ENCODE assay signal across 8 mouse cellular contexts in genomic region chr7:18910241-18910831, GRCm38 (mm10). TPM values are rescaled to one million over a fixed set of nuclear protein-coding genes. Genes with fewer than 3 reads are reported as not detected.
DNase-seq lines count a peak whose midpoint lies in the region; ATAC-seq and TF ChIP-seq lines count a peak whose summit lies in the region.

Gene Ccdc61, minus strand, starts transcription at chr7:18910415.

- intact Hi-C loops in heart, adult 2 months (cut with DNase I), result no loop called here

- peak; percentile 98 for DNase-seq in 3T3-L1 (ENCODE audit: low read depth, low spot score)
- peak; percentile 84 to 94 for DNase-seq in adrenal gland, postnatal 4 days (ENCODE audit: low spot score in 2 of 2)
- peak; percentile 99 for DNase-seq in embryonic facial prominence, embryonic 14.5 days (ENCODE audit: low spot score)
- peak; percentile 96 to 97 for DNase-seq in heart, adult 2 months
- peak; percentile 98 to 99 for DNase-seq in kidney, adult 8-10 months
- DNase-seq in spleen, postnatal 10 days (ENCODE audit: low spot score in 2 of 2), result peak; percentile 95 to 96

- 0 out of 2 replicates have a peak, but pooled peaks cover 3% of the 10 kb centered on the region for H3K36me3 ChIP-seq in embryonic facial prominence, embryonic 14.5 days (ENCODE audit: control insufficient read depth, insufficient read depth, low read length)
- H3K36me3 ChIP-seq in heart, adult 2 months (ENCODE audit: control insufficient read depth, insufficient read depth, low read length), result no peaks in the 10 kb centered on the region
- peaks cover 5% of the 10 kb centered on the region; the same call in 1 of the 2 replicates for H3K36me3 ChIP-seq in limb, embryonic 13.5 days
- no peaks in the 10 kb centered on the region for H3K36me3 ChIP-seq in midbrain, embryonic 16.5 days (ENCODE audit: control insufficient read depth, insufficient read depth, low read length)

- under 1% methylated on average over 33 of the region's 33 CpGs for WGBS in embryonic facial prominence, embryonic 14.5 days
- WGBS in heart, adult 2 months, result under 1% methylated on average over 33 of the region's 33 CpGs
- under 1% methylated on average over 33 of the region's 33 CpGs for WGBS in limb, embryonic 13.5 days
- under 1% methylated on average over 33 of the region's 33 CpGs for WGBS in midbrain, embryonic 16.5 days

- H3K9ac ChIP-seq in embryonic facial prominence, embryonic 14.5 days (ENCODE audit: low read depth, low read length), result peak within 1 kb of the TSS; percentile 68
- peak within 1 kb of the TSS; percentile 70 for H3K9ac ChIP-seq in heart, adult 2 months (ENCODE audit: low read depth, low read length)
- peak within 1 kb of the TSS; percentile 75 for H3K9ac ChIP-seq in limb, embryonic 13.5 days
- peak within 1 kb of the TSS; percentile 58 for H3K9ac ChIP-seq in midbrain, embryonic 16.5 days (ENCODE audit: low read depth, low read length)

- peak within 1 kb of the TSS; percentile 77 for H3K4me2 ChIP-seq in embryonic facial prominence, embryonic 14.5 days (ENCODE audit: low read depth, low read length)
- H3K4me2 ChIP-seq in limb, embryonic 13.5 days (replicated peaks), result peak within 1 kb of the TSS; percentile 77
- H3K4me2 ChIP-seq in midbrain, embryonic 16.5 days (ENCODE audit: low read length), result peak within 1 kb of the TSS; percentile 74

- H3K4me1 ChIP-seq in embryonic facial prominence, embryonic 14.5 days (ENCODE audit: control insufficient read depth, insufficient read depth, low read length), result peaks cover 14% of the 10 kb centered on the region; the same call in 1 of the 2 replicates
- H3K4me1 ChIP-seq in heart, adult 2 months (ENCODE audit: control insufficient read depth, insufficient read depth, low read length), result peaks cover 1% of the 10 kb centered on the region; the same call in 1 of the 2 replicates
- peaks cover 17% of the 10 kb centered on the region for H3K4me1 ChIP-seq in limb, embryonic 13.5 days
- peaks cover 17% of the 10 kb centered on the region for H3K4me1 ChIP-seq in midbrain, embryonic 16.5 days (ENCODE audit: control insufficient read depth, insufficient read depth, low read length)

- no peak for TF ChIP-seq CTCF in heart, adult 2 months (IDR thresholded peaks at IDR 0.05)

- peak within 1 kb of the TSS; percentile 71 for H3K4me3 ChIP-seq in embryonic facial prominence, embryonic 14.5 days (ENCODE audit: low read depth, low read length)
- H3K4me3 ChIP-seq in heart, adult 2 months, result peak within 1 kb of the TSS; percentile 78
- H3K4me3 ChIP-seq in limb, embryonic 13.5 days, result peak within 1 kb of the TSS; percentile 76
- peak within 1 kb of the TSS; percentile 59 for H3K4me3 ChIP-seq in midbrain, embryonic 16.5 days (ENCODE audit: low read depth, low read length)

- 0 out of 2 replicates have a peak, but pooled peaks have one; percentile 12 for TF ChIP-seq EP300 in heart, adult 2 months (IDR thresholded peaks at IDR 0.05; ENCODE audit: insufficient read depth, low read depth, low read length)

- no peaks in the 10 kb centered on the region for H3K27me3 ChIP-seq in embryonic facial prominence, embryonic 14.5 days (replicated peaks; ENCODE audit: control insufficient read depth, insufficient read depth, low read length)
- H3K27me3 ChIP-seq in heart, adult 2 months (ENCODE audit: control insufficient read depth, insufficient read depth, low read length), result no peaks in the 10 kb centered on the region
- no peaks in the 10 kb centered on the region for H3K27me3 ChIP-seq in limb, embryonic 13.5 days
- H3K27me3 ChIP-seq in midbrain, embryonic 16.5 days (ENCODE audit: control insufficient read depth, insufficient read depth, low read depth, low read length), result no peaks in the 10 kb centered on the region

- H3K9me3 ChIP-seq in embryonic facial prominence, embryonic 14.5 days (ENCODE audit: control insufficient read depth, low read length), result no peaks in the 10 kb centered on the region
- H3K9me3 ChIP-seq in limb, embryonic 13.5 days, result no peaks in the 10 kb centered on the region
- no peaks in the 10 kb centered on the region for H3K9me3 ChIP-seq in midbrain, embryonic 16.5 days (replicated peaks; ENCODE audit: control insufficient read depth, low read length, poor library complexity, severe bottlenecking)

- no peak within 1 kb of the TSS; the same call in 1 of the 2 replicates for H3K27ac ChIP-seq in embryonic facial prominence, embryonic 14.5 days (replicated peaks; ENCODE audit: low read depth, low read length)
- peak within 1 kb of the TSS; percentile 79 for H3K27ac ChIP-seq in heart, adult 2 months
- H3K27ac ChIP-seq in limb, embryonic 13.5 days, result no peak within 1 kb of the TSS
- peak within 1 kb of the TSS; percentile 67 for H3K27ac ChIP-seq in midbrain, embryonic 16.5 days (ENCODE audit: low read length)

- H3K79me2 ChIP-seq in heart, adult 2 months (replicated peaks; ENCODE audit: control insufficient read depth, insufficient read depth, low read length), result no peaks in the 10 kb centered on the region

- TF ChIP-seq POLR2A in heart, adult 2 months (IDR thresholded peaks at IDR 0.05; ENCODE audit: insufficient read depth, low read depth, low read length), result peak; percentile 89

- peak; percentile 100 for ATAC-seq in embryonic facial prominence, embryonic 14.5 days (ENCODE audit: low read depth)
- ATAC-seq in limb, embryonic 13.5 days (ENCODE audit: low FRiP score, low read depth), result peak; percentile 99
- peak; percentile 99 for ATAC-seq in midbrain, embryonic 16.5 days

RNA-seq across cellular contexts. Expression of gene Ccdc61, which starts in this region (rescaled TPM):
- total RNA-seq in adrenal gland, postnatal 4 days (2021), result 10 to 100 TPM; 16.5 to 19.2 TPM
- polyA plus RNA-seq in embryonic facial prominence, embryonic 14.5 days (2014; fragmentation: Nextera tagmentation; extraction: Ambion mirVana), result 19.4 and 22.5 TPM in 2 replicates
- total RNA-seq in heart, adult 2 months (2021), result 1 to 10 TPM; 6.6 to 9.6 TPM
- polyA plus RNA-seq in heart, adult 2 months (2012; rRNA removed), result 11.3 and 12.5 TPM in 2 replicates
- 32.8 and 34.6 TPM in 2 replicates for polyA plus RNA-seq in limb, embryonic 13.5 days (2015; fragmentation: Nextera tagmentation; extraction: Ambion mirVana)
- 24.7 and 31.2 TPM in 2 replicates for polyA plus RNA-seq in midbrain, embryonic 16.5 days (2015; fragmentation: Nextera tagmentation; extraction: Ambion mirVana)

Comparison
In these comparisons a context has a peak if more than half of its experiments do, and no peak if none do; other contexts are left out.
1. H3K27ac ChIP-seq: peak in heart, adult 2 months (single experiment) and midbrain, embryonic 16.5 days (single experiment); none in embryonic facial prominence, embryonic 14.5 days (single experiment) and limb, embryonic 13.5 days (single experiment).
2. Peak in every context shown above with its lines, with median percentiles within 50 percentile points of each other: DNase-seq, ATAC-seq, H3K4me2 ChIP-seq, H3K4me3 ChIP-seq and H3K9ac ChIP-seq.